Mouse (Mus musculus) frontal cortex, postnatal 36 days (tissue): ENCODE measurements around the gene Ggcx.
A peak's percentile ranks its signal among the peaks of the same experiment; 100 is the strongest.
"Not testable (repeated sequence)": the region's sequence is repeated elsewhere in the genome, so short reads cannot be mapped to it uniquely, and the experiment has no call there.

Source experiments
- DNase-seq, 2 experiments: peaks; one replicate each; pipeline ENCODE4 v3.0.0; 2022; ENCODE audit warnings: low spot score in 2 of 2

Gene Ggcx

GRCm38 (mm10) chr6:72460036-72460801 is 46.1 kb downstream of the Ggcx start:
- DNase-seq: no peak

GRCm38 (mm10) chr6:72462550-72463257 is 48.6 kb downstream of the Ggcx start:
- not testable (repeated sequence) for DNase-seq

- no peak for DNase-seq
Measured at GRCm38 (mm10) chr6:72465361-72466157, 51.5 kb downstream of the Ggcx start.

GRCm38 (mm10) chr6:72466171-72466570 is 52.1 kb downstream of the Ggcx start:
- no peak for DNase-seq

- peak in 1 of 2 experiments; percentile 9 for DNase-seq
Measured at GRCm38 (mm10) chr6:72473264-72474041, 59.3 kb downstream of the Ggcx start.

GRCm38 (mm10) chr6:72475221-72475985 is 61.3 kb downstream of the Ggcx start:
- DNase-seq: peak; percentile 55 to 56

- DNase-seq: no peak
Measured at GRCm38 (mm10) chr6:72476836-72477235, 62.7 kb downstream of the Ggcx start.

- DNase-seq: no peak
Measured at GRCm38 (mm10) chr6:72477621-72478020, 63.5 kb downstream of the Ggcx start.

GRCm38 (mm10) chr6:72478691-72479090 is 64.6 kb downstream of the Ggcx start:
- DNase-seq: not testable (repeated sequence)

GRCm38 (mm10) chr6:72479645-72480421 is 65.7 kb downstream of the Ggcx start:
- DNase-seq: no peak

- no peak for DNase-seq
Measured at GRCm38 (mm10) chr6:72480422-72480702, 66.3 kb downstream of the Ggcx start.
